Mouse (Mus musculus) kidney, adult 11 months (tissue): ENCODE data around the gene Cnih4.

Experiments used
- DNase-seq: peaks from one replicate; pipeline ENCODE4 v3.0.0; 2022

The Cnih4 gene

GRCm38 (mm10) chr1:181143950-181144836 is at the start of gene Cnih4, which contains the start of gene Nvl:
Gene Cnih4 (plus strand): TSS chr1:181144693.
Gene Nvl (minus strand): TSS chr1:181144204.
- DNase-seq = peak; percentile 94

DNA sequence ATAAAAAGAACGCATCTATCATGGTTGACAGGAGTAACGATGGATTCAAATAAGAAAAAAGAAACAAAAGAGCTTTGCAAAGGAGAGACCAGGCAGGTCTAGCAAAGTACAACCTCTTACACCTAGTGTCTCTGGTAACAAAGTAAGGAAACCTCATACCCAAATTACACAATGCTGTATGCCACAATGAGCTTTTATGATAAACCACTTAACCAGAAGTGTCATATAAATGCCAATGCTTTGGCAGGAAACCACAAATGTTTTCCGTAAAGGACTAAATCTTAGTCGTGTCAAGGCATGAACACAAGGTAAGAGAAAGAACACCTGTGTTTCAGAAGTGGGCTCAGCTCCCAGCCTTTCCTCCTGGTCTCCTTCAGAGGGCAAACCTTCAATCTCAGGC is 27.4 kb upstream of the Cnih4 start:
- DNase-seq = no peak

- DNase-seq = no peak
These were observed 20.3 kb upstream of the Cnih4 start for GRCm38 (mm10) chr1:181124145-181124544.

- DNase-seq = no peak
These were observed 18.6 kb upstream of the Cnih4 start for GRCm38 (mm10) chr1:181125916-181126315.

DNA sequence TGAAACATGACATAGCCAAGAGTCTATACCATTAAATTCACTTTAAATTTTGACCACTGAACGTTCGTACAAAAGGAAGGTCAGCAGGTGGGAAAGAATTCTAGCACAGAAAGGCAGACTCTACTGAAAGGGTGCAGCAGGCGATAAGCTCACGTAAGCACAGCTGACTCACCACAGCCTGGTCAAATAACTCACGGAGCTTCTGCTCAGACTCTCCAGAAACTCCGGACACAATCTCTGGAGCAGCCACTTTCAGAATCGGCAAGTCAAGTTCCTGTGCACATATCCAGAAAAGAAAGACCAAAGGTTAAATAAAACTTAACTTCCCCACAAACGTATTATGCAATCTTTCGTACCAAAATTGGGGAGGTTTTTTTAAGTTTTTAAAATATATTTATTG is 17.7 kb upstream of the Cnih4 start:
- no peak for DNase-seq

- no peak for DNase-seq
These were observed 12.6 kb upstream of the Cnih4 start for GRCm38 (mm10) chr1:181131915-181132314.

GRCm38 (mm10) chr1:181138730-181139129 is 5.8 kb upstream of the Cnih4 start:
- no peak for DNase-seq

- DNase-seq = no peak
These were observed 914 bp upstream of the Cnih4 start for GRCm38 (mm10) chr1:181143609-181143949.

DNA sequence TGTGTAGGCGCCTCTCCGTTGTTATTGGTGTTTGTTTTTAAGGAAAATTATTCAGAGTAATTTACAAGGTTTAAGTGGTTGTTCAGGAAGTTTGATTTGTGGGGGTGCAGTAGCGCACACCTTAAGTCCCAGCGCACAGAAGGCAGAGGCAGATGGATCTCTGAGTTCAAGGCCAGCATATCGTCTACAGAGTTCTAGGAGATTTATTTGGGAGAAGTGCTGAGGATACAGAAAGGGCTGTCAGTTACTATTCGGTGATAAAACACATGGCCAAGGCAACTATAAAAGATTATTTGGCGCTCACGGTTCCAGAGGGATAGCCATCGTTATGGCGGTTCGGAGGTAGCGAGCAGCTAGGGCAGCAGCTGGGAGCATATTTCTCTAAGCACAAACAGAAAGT is 473 bp downstream of the Cnih4 start:
- no peak for DNase-seq

DNA sequence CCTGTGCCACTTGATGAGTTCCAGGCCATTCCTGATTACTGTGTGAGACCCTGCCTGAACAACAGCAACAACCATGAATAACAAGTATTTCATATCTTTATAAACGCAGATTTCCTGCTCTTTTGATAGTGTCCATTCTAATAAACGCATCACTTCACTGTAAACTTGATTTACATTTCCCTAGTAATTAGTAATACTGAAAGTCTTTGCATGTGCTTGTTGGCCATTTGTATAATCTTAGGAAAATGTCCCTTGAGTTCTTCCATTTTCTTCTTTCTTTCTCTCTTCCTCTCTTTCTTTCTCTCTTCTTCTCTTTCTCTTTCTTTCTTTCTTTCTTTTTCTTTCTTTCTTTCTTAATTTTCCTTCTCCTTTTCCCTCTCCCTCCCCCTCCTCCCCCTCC is 1.7 kb downstream of the Cnih4 start:
- DNase-seq = no peak

DNA sequence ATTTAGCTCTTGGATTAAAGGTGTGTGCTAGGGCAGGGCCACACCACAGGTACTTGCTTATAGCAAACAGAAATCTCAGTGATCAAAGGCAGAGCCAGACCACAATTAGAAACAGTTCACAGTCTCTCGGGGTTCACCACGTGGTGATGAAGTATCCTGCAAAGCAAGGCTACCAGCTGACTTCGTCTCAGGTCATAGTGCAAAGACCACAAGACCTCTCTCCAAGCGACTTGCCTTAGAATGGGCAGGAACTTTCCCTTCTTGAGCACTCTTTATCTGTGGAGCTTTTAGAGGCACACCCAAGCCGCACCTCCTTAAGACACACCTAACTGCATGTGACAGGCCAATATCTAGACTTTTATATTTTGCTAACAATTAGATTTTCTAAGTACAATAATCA is 4.0 kb downstream of the Cnih4 start:
- peak; percentile 69 for DNase-seq

- DNase-seq = no peak
These were observed 5.0 kb downstream of the Cnih4 start for GRCm38 (mm10) chr1:181149373-181150017.

DNA sequence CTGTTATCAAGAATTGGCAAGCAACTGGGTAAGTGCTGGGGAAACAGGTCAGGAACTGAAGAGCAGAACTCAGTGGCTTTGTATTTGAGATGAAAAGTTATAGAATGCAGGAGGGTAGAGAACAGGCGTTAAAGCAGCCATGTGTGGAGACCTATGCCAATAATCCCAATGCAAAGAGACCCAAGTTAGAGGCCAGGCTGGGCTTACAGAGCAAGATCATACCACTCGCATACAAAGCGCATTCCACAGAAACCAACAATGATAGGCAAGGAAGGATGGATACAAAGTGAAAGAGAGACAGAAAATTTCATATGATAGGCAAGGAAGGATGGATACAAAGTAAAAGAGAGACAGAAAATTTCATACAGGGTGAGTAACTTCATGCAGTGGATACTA is 5.9 kb downstream of the Cnih4 start:
- no peak for DNase-seq

DNA sequence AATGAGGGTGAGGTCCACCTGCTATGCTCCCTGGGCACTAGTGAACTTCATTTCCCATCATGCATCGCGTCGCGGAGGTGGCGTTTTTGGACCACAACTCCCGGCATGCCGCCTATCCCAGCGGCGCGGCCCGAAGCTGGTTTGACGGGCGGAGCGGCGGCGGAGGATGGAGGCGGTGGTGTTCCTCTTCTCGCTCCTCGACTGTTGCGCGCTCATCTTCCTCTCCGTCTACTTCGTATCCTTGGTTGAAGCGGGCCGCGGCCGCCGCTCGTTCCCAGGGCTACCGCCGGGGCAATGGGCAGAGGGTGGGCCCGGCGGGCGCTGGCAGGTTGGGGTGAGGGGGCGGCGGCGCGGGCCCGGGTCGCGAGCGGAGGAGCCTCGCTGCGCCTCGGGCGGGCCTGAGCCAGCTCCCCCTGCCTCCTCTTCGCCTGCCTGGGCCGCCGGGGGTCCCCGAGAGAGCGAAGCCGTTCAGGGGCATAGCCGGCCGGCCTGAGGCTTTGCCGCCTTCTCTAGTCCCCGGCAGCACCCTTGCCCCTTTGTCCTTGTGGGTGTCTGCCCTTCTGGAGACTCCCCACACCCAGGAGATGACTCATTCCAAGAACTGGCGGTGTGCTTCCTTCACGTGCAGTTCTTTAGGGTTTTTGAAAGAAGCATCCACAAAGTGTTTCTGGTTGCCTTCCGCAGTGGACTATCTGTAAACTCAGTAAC is 6.5 kb downstream of the Cnih4 start:
- peak; percentile 87 for DNase-seq

DNA sequence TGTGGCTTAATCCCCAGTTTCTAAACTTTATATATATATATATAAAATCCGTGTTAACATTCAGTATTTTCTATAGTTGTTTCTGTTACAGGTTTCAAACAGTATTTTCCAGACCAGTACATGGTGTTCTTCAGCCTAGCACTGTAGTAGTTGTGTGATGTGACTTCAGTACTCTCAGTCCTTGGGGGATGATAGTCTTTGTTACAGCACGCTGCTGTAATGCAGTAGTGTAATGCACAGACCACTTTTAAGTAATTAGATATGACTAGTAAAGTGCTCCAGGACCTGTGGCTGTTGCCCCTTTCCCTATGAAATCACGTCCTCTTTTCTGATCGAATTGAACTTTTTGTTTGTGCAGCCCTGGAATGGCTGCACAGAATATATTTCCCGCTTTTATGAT is 7.0 kb downstream of the Cnih4 start:
- DNase-seq = no peak

DNA sequence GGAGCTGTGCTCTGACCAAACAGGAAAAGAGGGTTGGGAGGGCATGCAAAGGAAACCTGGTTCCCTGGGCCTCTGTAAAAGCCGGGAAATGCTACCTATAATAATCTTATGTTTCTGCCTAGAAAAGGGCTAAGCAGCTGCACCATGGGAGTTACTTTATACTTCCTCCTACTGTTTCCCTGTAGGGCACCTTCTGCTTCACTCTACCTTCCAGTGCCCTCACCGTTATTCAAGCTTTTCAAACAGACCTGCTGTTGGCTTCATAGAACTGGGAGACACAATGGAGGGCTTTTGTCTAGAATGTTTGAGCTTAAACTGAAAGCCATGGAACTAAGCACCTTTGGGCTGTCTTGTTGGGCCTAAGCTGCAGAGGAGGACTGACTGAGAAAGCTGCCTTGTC is 23.3 kb downstream of the Cnih4 start:
- DNase-seq = no peak

DNA sequence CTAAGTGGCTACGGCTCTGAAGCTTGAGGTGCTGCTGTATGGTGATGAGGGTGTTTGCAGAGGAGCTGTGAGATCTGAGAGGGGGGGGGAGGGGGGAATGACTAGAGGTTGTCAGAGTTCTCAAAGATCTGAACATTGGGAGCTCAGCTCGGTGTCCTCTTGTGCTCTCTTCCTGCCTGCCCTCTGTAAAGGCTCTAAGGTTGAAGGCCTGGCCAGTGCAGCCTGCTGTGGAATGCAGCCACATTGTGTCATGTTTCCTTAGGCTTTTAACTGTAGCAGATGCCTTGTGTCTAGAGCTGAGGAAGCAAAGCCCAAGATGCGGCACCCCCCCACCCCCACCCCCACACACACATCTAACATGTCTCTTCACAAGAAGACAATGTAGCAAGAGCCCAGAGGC is 23.9 kb downstream of the Cnih4 start:
- no peak for DNase-seq

DNA sequence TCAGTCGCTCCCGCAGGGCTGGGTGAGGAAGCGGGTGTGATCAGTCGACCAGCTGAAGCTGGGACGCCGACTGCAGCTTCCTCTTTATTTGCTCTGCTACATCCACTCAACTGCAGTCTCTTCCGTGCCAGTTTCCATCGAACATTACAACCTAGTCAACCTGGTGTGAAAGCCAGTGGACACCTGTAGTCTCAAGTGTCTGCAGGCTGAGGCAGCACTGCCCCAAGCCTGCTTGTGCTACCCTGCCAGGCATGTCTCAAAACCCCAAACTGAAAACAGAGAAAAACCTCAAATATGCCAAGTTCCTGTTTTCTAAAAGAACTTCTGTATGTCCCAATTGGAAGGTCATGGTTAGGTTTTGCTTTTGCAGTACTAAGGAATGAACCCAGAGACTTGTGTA is 25.7 kb downstream of the Cnih4 start:
- no peak for DNase-seq

DNA sequence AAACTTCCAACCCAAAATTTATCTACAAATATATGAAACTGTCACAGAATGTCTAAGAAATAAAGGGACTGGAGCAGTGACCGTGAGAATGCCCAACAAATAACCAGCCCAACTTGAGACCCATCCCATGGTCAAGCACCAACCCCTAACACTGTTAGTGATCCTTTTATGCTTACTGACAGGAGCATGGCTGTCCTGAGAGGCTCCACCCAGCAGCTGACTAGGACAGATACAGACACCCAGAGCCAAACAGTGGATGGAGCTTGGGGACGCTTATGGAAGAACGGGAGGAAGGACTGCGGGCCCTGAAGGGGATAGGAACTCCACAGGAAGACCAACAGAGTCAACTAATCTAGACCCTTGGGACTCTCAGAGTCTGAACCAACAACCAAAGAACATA is 44.4 kb downstream of the Cnih4 start:
- no peak for DNase-seq

GRCm38 (mm10) chr1:181199446-181199845 is 55.0 kb downstream of the Cnih4 start:
- no peak for DNase-seq

GRCm38 (mm10) chr1:181210147-181210546 is 65.7 kb downstream of the Cnih4 start:
- DNase-seq = no peak

DNA sequence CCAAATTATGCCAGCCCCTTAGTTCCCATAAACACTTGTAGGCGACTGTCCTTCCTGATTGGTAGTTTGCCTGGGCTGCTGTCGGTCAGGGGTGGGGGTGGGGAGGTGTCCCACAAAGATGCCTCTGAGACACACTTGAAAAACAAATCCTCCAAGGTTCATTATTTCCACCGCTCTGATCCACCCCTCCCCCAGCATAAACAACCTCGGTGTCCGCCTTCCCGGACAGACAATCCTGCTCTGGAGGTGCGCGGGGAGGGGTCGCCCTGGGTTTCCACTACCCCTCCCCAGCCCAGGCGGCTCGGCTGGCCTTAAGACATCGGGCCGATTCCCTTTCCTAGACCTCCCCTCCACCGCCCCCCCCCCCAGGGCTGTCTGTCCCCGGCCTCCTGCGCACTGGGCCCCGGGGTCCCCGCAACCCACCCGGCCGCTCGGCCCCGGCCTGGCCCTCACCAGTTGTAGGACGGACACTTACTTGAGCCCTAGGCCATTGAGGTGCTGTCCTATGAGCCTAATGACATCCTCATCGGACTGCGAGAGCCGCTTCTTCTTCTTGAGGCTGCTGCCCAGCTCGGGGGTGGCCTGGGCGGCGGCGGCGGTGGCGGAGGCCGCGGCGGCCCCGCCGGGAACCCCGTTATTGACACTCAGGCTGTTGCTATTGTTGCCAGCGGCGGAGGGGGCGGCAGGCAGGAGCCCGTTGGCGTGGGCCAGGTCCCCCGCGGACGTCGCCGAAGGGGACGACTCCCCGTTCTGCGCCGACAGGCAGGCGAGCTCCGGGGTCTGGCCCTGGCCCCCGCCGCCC is 66.3 kb downstream of the Cnih4 start:
- peak; percentile 35 for DNase-seq

GRCm38 (mm10) chr1:181211403-181211919 is 67.0 kb downstream of the Cnih4 start:
- DNase-seq = no peak
